Mouse (Mus musculus) G1E (cell line): ENCODE measurements at regions not wholly inside any gene's neighbourhood (a gene's known extent, or its start where the extent isn't known, plus 50 kb on each side); places are given as distances from the start of the nearest gene placed in this dataset.
"Not testable (repeated sequence)": the region's sequence is repeated elsewhere in the genome, so short reads cannot be mapped to it uniquely, and the experiment has no call there.

ENCODE experiments used
- ATAC-seq: 2 replicates; pipeline ENCODE4 v1.8.0; 2016; ENCODE audit warnings: mild to moderate bottlenecking; ENCODE audit not compliant: insufficient number of reproducible peaks, poor library complexity, low FRiP score, severe bottlenecking; ENCODE audit errors: extremely low read depth
- DNase-seq: peaks from one replicate; pipeline ENCODE4 v3.0.0; 2012; ENCODE audit warnings: low spot score
- H3K27me3 ChIP-seq: 2 replicates; pipeline ENCODE4 v1.6.1; 2012; ENCODE audit warnings: mild to moderate bottlenecking, low read length, inconsistent platforms; ENCODE audit not compliant: insufficient read depth
- H3K36me3 ChIP-seq: replicated peaks from 2 replicates; pipeline ENCODE3; 2012; ENCODE audit warnings: mild to moderate bottlenecking, inconsistent platforms
- H3K4me1 ChIP-seq: 2 replicates; pipeline ENCODE4 v1.6.1; 2012; ENCODE audit warnings: low read depth, low read length, inconsistent platforms, mixed read lengths; ENCODE audit not compliant: insufficient read depth
- H3K4me3 ChIP-seq: 2 replicates; pipeline ENCODE4 v1.5.1; 2012; ENCODE audit warnings: low read depth, mild to moderate bottlenecking, inconsistent platforms, low read length, moderate library complexity, mixed read lengths
- H3K9me3 ChIP-seq: replicated peaks from 2 replicates; pipeline ENCODE4 v1.6.1; 2012; ENCODE audit warnings: inconsistent platforms
- CTCF ChIP-seq: IDR thresholded peaks from 2 replicates; pipeline ENCODE4 v1.5.1; 2012; ENCODE audit warnings: low read depth, low read length, inconsistent platforms, mixed read lengths
- GATA1 ChIP-seq: IDR thresholded peaks from 2 replicates; pipeline ENCODE4 v1.6.1; 2012; ENCODE audit warnings: borderline replicate concordance, low read length, inconsistent platforms, mixed read lengths
- GATA2 ChIP-seq: IDR thresholded peaks from 2 replicates; pipeline ENCODE4 v1.6.1; 2012; ENCODE audit warnings: low read depth, low read length, inconsistent platforms, borderline replicate concordance
- POLR2AphosphoS5 ChIP-seq: IDR thresholded peaks from 2 replicates; pipeline ENCODE4 v1.6.1; 2012; ENCODE audit warnings: low read depth, low read length, inconsistent platforms; ENCODE audit not compliant: insufficient replicate concordance
- TAL1 ChIP-seq: conservative IDR thresholded peaks from 2 replicates; pipeline ENCODE4 v1.6.1; 2012; ENCODE audit warnings: low read depth, low read length, inconsistent platforms, mixed read lengths

DNA sequence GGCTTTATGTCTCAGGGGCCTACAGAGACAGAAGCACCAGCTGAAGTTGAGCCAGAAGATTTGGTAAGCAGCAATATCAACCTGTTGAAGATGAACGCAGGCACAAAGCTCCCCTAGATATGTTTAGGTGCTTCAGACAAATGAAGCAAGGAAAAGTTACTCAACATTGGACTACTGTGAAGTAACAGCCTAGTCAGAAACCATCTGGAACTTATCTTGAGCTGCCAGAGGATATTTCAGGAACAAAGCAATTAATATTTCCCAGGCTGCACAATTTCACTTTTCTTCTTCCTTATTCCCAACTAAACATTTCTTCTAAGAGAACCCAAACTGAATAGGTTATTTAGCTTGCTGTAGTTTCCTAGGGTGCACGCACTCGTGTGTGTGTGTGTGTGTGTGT is 125.1 kb downstream of the Scg2 start:
- TF ChIP-seq GATA2 (no peak), POLR2AphosphoS5 (no peak), GATA1 (no peak), TAL1 (no peak), CTCF (no peak)
- Histone ChIP-seq H3K27me3 (no peaks in the 10 kb centered on the region), H3K9me3 (no peaks in the 10 kb centered on the region), H3K4me3 (no peak overlapping the region), H3K4me1 (no peaks in the 10 kb centered on the region), H3K36me3 (no peaks in the 10 kb centered on the region)
- ATAC-seq, result no peak
- no peak for DNase-seq

DNA sequence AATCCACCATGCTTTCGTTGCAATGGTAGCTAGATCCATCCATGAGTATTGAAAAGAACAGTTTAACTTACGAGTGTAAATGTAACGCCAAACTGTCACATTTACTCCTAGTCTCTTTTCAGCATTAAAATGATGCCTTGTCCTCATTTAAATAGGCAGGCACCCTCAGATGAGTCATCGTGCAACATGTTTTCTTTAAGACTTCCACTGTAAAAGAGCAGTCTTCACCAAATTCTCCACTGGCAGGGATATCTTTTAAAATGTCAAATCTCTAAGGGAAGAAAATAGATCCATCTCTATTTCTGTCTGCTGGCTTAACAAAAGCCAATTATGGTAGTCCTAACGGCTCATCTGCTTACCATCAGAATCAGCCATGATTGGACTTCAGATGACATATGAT is 127.8 kb downstream of the Scg2 start:
- Histone ChIP-seq H3K4me1 (no peaks in the 10 kb centered on the region), H3K9me3 (no peaks in the 10 kb centered on the region), H3K36me3 (no peaks in the 10 kb centered on the region), H3K4me3 (no peak overlapping the region), H3K27me3 (no peaks in the 10 kb centered on the region)
- ATAC-seq (no peak), DNase-seq (no peak)
- TF ChIP-seq GATA1 (no peak), GATA2 (no peak), POLR2AphosphoS5 (no peak), CTCF (no peak), TAL1 (no peak)

DNA sequence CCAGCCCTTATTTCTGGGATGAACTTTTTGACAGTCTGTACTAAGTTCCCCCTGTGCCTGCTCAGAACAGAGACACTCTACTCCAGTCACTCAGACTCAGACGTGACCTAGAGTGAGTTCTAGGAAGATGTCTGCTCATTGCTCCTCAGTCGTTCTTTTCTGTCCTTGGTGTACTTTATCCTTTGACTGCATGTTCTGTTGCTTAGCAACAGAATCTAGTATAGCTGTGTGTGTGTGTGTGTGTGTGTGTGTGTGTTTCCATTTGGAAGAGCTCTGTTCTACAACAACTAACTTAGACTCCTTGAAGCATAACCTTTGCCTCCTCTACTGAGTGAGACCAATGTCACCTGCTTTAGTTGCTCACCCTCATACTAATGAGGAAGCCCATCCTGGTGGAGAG is 136.3 kb downstream of the Scg2 start:
- Histone ChIP-seq H3K9me3 (no peaks in the 10 kb centered on the region), H3K27me3 (no peaks in the 10 kb centered on the region), H3K4me1 (no peaks in the 10 kb centered on the region), H3K4me3 (no peak overlapping the region), H3K36me3 (no peaks in the 10 kb centered on the region)
- TF ChIP-seq CTCF, result no peak
- ATAC-seq (no peak), DNase-seq (no peak)

DNA sequence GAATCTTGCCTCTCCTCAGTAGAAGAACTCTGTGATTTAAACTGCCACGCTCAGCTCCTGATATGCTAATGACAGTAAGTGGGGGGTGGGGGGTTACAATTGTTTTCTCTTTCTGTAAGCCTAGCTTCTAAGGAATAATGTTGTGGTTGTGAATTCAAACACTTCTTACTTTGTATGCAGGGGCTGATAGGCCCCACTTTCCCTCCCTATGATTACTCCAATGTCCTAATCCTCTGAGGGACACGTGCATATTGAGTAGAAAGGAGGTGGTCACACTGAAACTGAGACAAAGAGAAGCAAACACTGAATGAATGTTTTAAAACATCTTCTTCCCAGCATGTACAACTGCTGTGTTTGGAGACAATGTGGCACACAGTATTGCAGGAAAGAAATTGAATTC is 140.3 kb downstream of the Scg2 start:
- no peaks in the 10 kb centered on the region for H3K36me3 ChIP-seq
- DNase-seq (no peak), ATAC-seq (no peak)
- no peak overlapping the region for H3K4me3 ChIP-seq
- no peak for TF ChIP-seq GATA2
- no peaks in the 10 kb centered on the region for H3K27me3 ChIP-seq
- no peaks in the 10 kb centered on the region for H3K4me1 ChIP-seq
- no peaks in the 10 kb centered on the region for H3K9me3 ChIP-seq

DNA sequence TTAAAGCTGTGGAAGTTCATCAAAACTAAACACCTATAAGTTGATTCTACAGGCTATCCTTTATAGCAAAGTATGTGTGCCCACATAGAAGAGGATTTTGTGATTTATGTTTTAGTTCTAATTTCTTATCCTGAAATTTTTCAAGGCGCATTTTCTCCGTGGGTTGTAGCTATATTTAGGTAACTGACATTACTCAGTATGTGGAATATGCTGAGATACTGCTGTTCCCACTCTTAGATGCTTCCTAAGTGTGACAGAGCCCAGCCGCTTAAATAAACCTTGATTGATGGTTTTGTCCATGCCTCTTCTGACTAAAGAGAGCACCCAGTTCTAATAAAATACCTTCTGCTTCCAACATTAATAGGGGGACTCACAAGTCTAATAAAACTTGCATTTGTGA is 180.2 kb downstream of the Scg2 start:
- H3K9me3 ChIP-seq, result no peaks in the 10 kb centered on the region
- no peaks in the 10 kb centered on the region for H3K36me3 ChIP-seq
- TF ChIP-seq CTCF (no peak), GATA1 (no peak), GATA2 (no peak), POLR2AphosphoS5 (no peak), TAL1 (no peak)
- ATAC-seq (no peak), DNase-seq (no peak)
- no peaks in the 10 kb centered on the region for H3K27me3 ChIP-seq
- no peak overlapping the region for H3K4me3 ChIP-seq
- H3K4me1 ChIP-seq, result no peaks in the 10 kb centered on the region

DNA sequence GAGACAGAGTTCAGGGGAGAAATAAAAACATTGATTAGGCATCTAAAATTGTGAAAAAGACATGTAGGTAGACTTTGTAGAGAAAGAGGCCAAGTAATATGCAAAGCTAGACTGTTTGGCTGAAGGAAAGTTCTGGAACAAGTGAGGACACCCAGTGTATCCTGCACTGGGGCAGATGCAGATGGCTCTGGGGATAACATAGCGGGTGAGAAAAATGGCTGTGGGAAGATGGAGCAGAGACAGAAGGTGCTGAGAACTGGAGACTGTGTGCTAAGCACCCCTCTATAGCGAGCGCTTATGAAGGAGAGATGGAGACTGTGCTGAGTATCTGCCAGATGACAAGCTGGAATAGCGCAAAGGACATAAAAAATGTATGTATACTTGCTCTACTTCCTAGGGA is 226.9 kb downstream of the Scg2 start:
- no peaks in the 10 kb centered on the region; the same call in 1 of the 2 replicates for H3K4me1 ChIP-seq
- H3K36me3 ChIP-seq, result no peaks in the 10 kb centered on the region
- DNase-seq (no peak), ATAC-seq (no peak)
- no peak overlapping the region for H3K4me3 ChIP-seq
- H3K9me3 ChIP-seq, result no peaks in the 10 kb centered on the region
- no peak for TF ChIP-seq TAL1
- TF ChIP-seq GATA2, result no peak
- no peak for TF ChIP-seq POLR2AphosphoS5
- TF ChIP-seq GATA1, result no peak
- TF ChIP-seq CTCF, result no peak
- H3K27me3 ChIP-seq, result peaks cover 9% of the 10 kb centered on the region

DNA sequence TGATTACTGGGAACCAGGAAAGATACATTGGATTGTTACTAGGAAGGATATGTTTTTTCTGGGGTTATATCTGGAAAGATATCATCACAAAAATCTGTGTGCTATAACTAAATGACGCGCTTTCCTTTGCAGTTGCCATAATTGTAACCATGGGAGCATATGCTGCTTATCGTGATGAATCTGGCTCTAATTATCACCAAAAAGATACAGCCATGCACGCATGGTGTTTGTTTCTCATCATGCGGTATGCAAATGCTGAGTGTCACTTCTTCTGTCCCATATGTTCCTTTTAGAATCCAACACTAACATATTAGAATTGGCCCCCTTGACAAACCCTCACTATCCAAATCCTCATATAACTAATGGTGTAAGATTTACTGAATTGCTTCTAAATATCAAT is 227.4 kb downstream of the Scg2 start:
- Histone ChIP-seq H3K4me1 (no peaks in the 10 kb centered on the region; the same call in 1 of the 2 replicates), H3K9me3 (no peaks in the 10 kb centered on the region), H3K4me3 (no peak overlapping the region), H3K27me3 (peaks cover 5% of the 10 kb centered on the region), H3K36me3 (no peaks in the 10 kb centered on the region)
- TF ChIP-seq POLR2AphosphoS5 (no peak), CTCF (no peak), TAL1 (no peak), GATA2 (no peak), GATA1 (no peak)
- ATAC-seq (no peak), DNase-seq (no peak)

DNA sequence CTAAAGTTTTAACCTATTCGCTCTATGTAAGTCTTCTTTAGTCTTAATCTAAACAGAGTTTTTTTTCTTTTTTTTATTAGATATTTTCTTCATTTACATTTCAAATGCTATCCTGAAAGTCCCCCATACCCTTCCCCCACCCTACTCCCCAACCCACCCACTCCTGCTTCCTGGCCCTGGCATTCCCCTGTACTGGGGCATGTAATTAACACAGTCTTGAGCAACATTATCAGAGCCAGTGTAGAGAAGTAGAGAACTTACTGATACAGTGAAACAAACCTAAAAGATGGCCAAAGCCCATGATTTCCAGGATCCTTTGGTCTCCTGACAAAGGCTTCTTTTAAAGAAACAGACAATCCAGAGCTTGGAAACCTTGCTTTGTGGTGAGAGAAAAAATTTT is 227.9 kb downstream of the Scg2 start:
- H3K4me1 ChIP-seq, H3K27me3 ChIP-seq, H3K9me3 ChIP-seq, H3K36me3 ChIP-seq, ATAC-seq, DNase-seq, H3K4me3 ChIP-seq: not testable (repeated sequence)
